Mouse (Mus musculus): Measurements from ENCODE around the gene Slk. TPM values are rescaled to one million over a fixed set of nuclear protein-coding genes. Genes with fewer than 3 reads are reported as not detected.

Gene Slk
- total and polyA plus RNA-seq, 3 experiments = 21.1 to 33.6 (median 25.5) TPM

GRCm38 (mm10) chr19:47549174-47549573 is 30.3 kb upstream of the Slk start:
- dilution Hi-C loops (cut with MboI; ENCODE audit: extremely low pct_ligation_motif_present, extremely low pct_unique_long_range_greater_than_20kb, low sequenced_read_pairs) = no loop called here
- Histone ChIP-seq H3K4me2 (ENCODE audit: insufficient read depth, low read depth, poor library complexity, severe bottlenecking) (no peak overlapping the region), H3K27me3 (replicated peaks) (peaks cover 6% of the 10 kb centered on the region)

GRCm38 (mm10) chr19:47549584-47549983 is 29.9 kb upstream of the Slk start:
- DNase-seq (ENCODE audit: extremely low read depth) = no peak
- peaks cover 2% of the 10 kb centered on the region for H3K9me3 ChIP-seq (replicated peaks; ENCODE audit: low read length)
- H3K27ac ChIP-seq (ENCODE audit: insufficient read depth, low read depth) = no peak overlapping the region
- H3K4me2 ChIP-seq (ENCODE audit: insufficient read depth, low read depth, poor library complexity, severe bottlenecking) = no peak overlapping the region
- dilution Hi-C loops (cut with MboI; ENCODE audit: extremely low pct_ligation_motif_present, extremely low pct_unique_long_range_greater_than_20kb, low sequenced_read_pairs) = no loop called here
- no peaks in the 10 kb centered on the region for H3K4me1 ChIP-seq (ENCODE audit: control insufficient read depth in 1 of 2, insufficient read depth in 2 of 2)
- TF ChIP-seq MEF2A (IDR thresholded peaks at IDR 0.05; ENCODE audit: borderline replicate concordance, low read depth, low read length) (no peak), USF2 (conservative IDR thresholded peaks at IDR 0.05; ENCODE audit: low read depth, low read length) (no peak), NRF1 (IDR thresholded peaks at IDR 0.05; ENCODE audit: low read depth, low read length) (no peak), POLR2AphosphoS2 (IDR thresholded peaks at IDR 0.05; ENCODE audit: low read depth, low read length) (no peak), JUND (conservative IDR thresholded peaks at IDR 0.05; ENCODE audit: low read depth, low read length) (no peak), GABPA (IDR thresholded peaks at IDR 0.05; ENCODE audit: insufficient replicate concordance, low read depth, low read length) (no peak), SIN3A (IDR thresholded peaks at IDR 0.05; ENCODE audit: low read length) (no peak), PAX5 (IDR thresholded peaks at IDR 0.05; ENCODE audit: low read length) (no peak), IRF4 (IDR thresholded peaks at IDR 0.05; ENCODE audit: low read depth, low read length) (no peak), CTCF (conservative IDR thresholded peaks at IDR 0.05 in 1 of 2, IDR thresholded peaks at IDR 0.05 in 1 of 2; ENCODE audit: low read depth in 2 of 2, low read length in 2 of 2) (no peak), HCFC1 (IDR thresholded peaks at IDR 0.05; ENCODE audit: low read depth, low read length) (no peak), MXI1 (IDR thresholded peaks at IDR 0.05; ENCODE audit: low read depth, low read length) (no peak), RCOR1 (conservative IDR thresholded peaks at IDR 0.05; ENCODE audit: low read depth, low read length) (no peak)
- H3K4me3 ChIP-seq (replicated peaks in 1 of 3; ENCODE audit: low read depth in 2 of 3, low read length in 2 of 3, poor library complexity in 1 of 3) = no peak overlapping the region
- H3K9ac ChIP-seq (ENCODE audit: insufficient read depth, low read depth) = no peak overlapping the region
- H3K79me2 ChIP-seq (replicated peaks; ENCODE audit: control insufficient read depth, extremely low read depth, insufficient read depth, poor library complexity, severe bottlenecking) = no peaks in the 10 kb centered on the region
- in situ Hi-C loops (cut with MboI; ENCODE audit: low pct_ligation_motif_present, low pct_unique_long_range_greater_than_20kb, low sequenced_read_pairs) = no loop called here
- H3K36me3 ChIP-seq (replicated peaks in 1 of 2; ENCODE audit: control insufficient read depth in 1 of 2, insufficient read depth in 1 of 2, low read length in 1 of 2) = no peaks in the 10 kb centered on the region
- peaks cover 9% of the 10 kb centered on the region for H3K27me3 ChIP-seq (replicated peaks)

More at GRCm38 (mm10) chr19:47549174-47549573, 30.3 kb upstream of the Slk start:
- in situ Hi-C loops (cut with MboI; ENCODE audit: low pct_ligation_motif_present, low pct_unique_long_range_greater_than_20kb, low sequenced_read_pairs) = no loop called here
- no peaks in the 10 kb centered on the region for H3K79me2 ChIP-seq (replicated peaks; ENCODE audit: control insufficient read depth, extremely low read depth, insufficient read depth, poor library complexity, severe bottlenecking)
- no peak overlapping the region for H3K9ac ChIP-seq (ENCODE audit: insufficient read depth, low read depth)
- H3K36me3 ChIP-seq (replicated peaks in 1 of 2; ENCODE audit: control insufficient read depth in 1 of 2, insufficient read depth in 1 of 2, low read length in 1 of 2) = no peaks in the 10 kb centered on the region
- H3K27ac ChIP-seq (ENCODE audit: insufficient read depth, low read depth) = no peak overlapping the region
- H3K4me1 ChIP-seq (ENCODE audit: control insufficient read depth in 1 of 2, insufficient read depth in 2 of 2) = no peaks in the 10 kb centered on the region
- no peak for DNase-seq (ENCODE audit: extremely low read depth)
- H3K9me3 ChIP-seq (replicated peaks; ENCODE audit: low read length) = peaks cover 2% of the 10 kb centered on the region
- TF ChIP-seq E2F4 (IDR thresholded peaks at IDR 0.05; ENCODE audit: insufficient replicate concordance, low read depth, low read length) = no peak
- TF ChIP-seq MAZ (IDR thresholded peaks at IDR 0.05; ENCODE audit: low read depth, low read length) = no peak
- no peak for TF ChIP-seq MYC (IDR thresholded peaks at IDR 0.05; ENCODE audit: low read depth, low read length)
- TF ChIP-seq HCFC1 (IDR thresholded peaks at IDR 0.05; ENCODE audit: low read depth, low read length) = no peak
- TF ChIP-seq MXI1 (IDR thresholded peaks at IDR 0.05; ENCODE audit: low read depth, low read length) = no peak
- no peak for TF ChIP-seq JUN (IDR thresholded peaks at IDR 0.05; ENCODE audit: insufficient read depth, low read depth, low read length)
- TF ChIP-seq UBTF (IDR thresholded peaks at IDR 0.05; ENCODE audit: low read depth, low read length) = no peak
- no peak for TF ChIP-seq SMC3 (IDR thresholded peaks at IDR 0.05; ENCODE audit: low read depth, low read length)
- no peak for TF ChIP-seq JUND (conservative IDR thresholded peaks at IDR 0.05; ENCODE audit: low read depth, low read length)
- TF ChIP-seq ZKSCAN1 (IDR thresholded peaks at IDR 0.05; ENCODE audit: borderline replicate concordance, low read depth, low read length) = no peak
- TF ChIP-seq USF1 (IDR thresholded peaks at IDR 0.05; ENCODE audit: low read depth, low read length) = no peak
- no peak overlapping the region for H3K4me3 ChIP-seq (replicated peaks in 1 of 3; ENCODE audit: low read depth in 2 of 3, low read length in 2 of 3, poor library complexity in 1 of 3)

Measured in CH12.LX (cell line).